Mouse (Mus musculus) Patski (cell line): ENCODE data around the gene Snrnp40. TPM values are rescaled to one million over a fixed set of nuclear protein-coding genes. Genes with fewer than 3 reads are reported as not detected.

Source experiments
- ATAC-seq: fragments of 100-300 bp; one replicate; pipeline ENCODE4 v1.8.0; 2021
- CTCF ChIA-PET: fragments of 350-600 bp; sonication (Branson Sonifier 250); formaldehyde crosslinking; loops from one replicate; lab custom pipeline; 2022; ENCODE audit warnings: inconsistent platforms; lab: Charles Lee
- POLR2A ChIA-PET: fragments of 350-600 bp; sonication (Branson Sonifier 250); formaldehyde crosslinking; loops from one replicate; lab custom pipeline; 2022; ENCODE audit warnings: antibody characterized with exemption, inconsistent platforms; lab: Charles Lee
- DNase-seq: peaks from one replicate; pipeline ENCODE4 v3.0.0-alpha.2; 2011; ENCODE audit warnings: low read depth, low spot score
- H3K27me3 ChIP-seq: fragments of 371-371 bp; one replicate; pipeline ENCODE4 v1.5.1; 2021
- CTCF ChIP-seq: fragments of 100-300 bp; IDR thresholded peaks from one replicate; pipeline ENCODE4 v1.5.1; 2021
- in situ Hi-C: fragments of 300-500 bp; cut with MboI; formaldehyde crosslinking; loops from 3 replicates; pipeline ENCODE4 v1.11.1; 2018; ENCODE audit warnings: low pct_unique_long_range_greater_than_20kb, mixed read lengths
- polyA plus RNA-seq: library from polyadenylated mRNA; unstranded; gene quantifications from one replicate; pipeline ENCODE4 v1.2.3, GENCODE M21; 2021

Gene Snrnp40
- polyA plus RNA-seq, 1 experiment from 2014 or later: 26.6 TPM

- POLR2A ChIA-PET: no interaction called here
- ATAC-seq: no peak
These were observed 17.6 kb downstream of the Snrnp40 start for GRCm38 (mm10) chr4:130377500-130377899.

GRCm38 (mm10) chr4:130379181-130379580, 19.2 kb downstream of the Snrnp40 start:
- no peak for TF ChIP-seq CTCF
- no peak for ATAC-seq
- no peak for DNase-seq
- H3K27me3 ChIP-seq: no peaks in the 10 kb centered on the region
- POLR2A ChIA-PET: no interaction called here
- CTCF ChIA-PET: interaction anchor here (0.9 to 1.8 kb wide), 3 partner anchors 14 to 195 kb away, joined by 3 to 5 read pairs (median 4); no protein-coding TSS in a partner anchor
- in situ Hi-C loops: no loop called here

More at GRCm38 (mm10) chr4:130377500-130377899, 17.6 kb downstream of the Snrnp40 start:
- CTCF ChIA-PET: interaction anchor here (1.0 to 1.2 kb wide), 3 partner anchors 17 to 178 kb away, joined by 3 to 4 read pairs (median 3); partner anchors contain the start of genes Snrnp40 and Zcchc17
- in situ Hi-C loops: no loop called here
- no peak for DNase-seq
- TF ChIP-seq CTCF: no peak
- H3K27me3 ChIP-seq: no peaks in the 10 kb centered on the region

GRCm38 (mm10) chr4:130380418-130380817, 20.5 kb downstream of the Snrnp40 start:
- POLR2A ChIA-PET: no interaction called here
- CTCF ChIA-PET: interaction anchor here (0.9 to 1.8 kb wide), 3 partner anchors 11 to 191 kb away, joined by 3 to 4 read pairs (median 3); no protein-coding TSS in a partner anchor
- in situ Hi-C loops: no loop called here
- no peak for TF ChIP-seq CTCF
- ATAC-seq: no peak
- DNase-seq: no peak
- no peaks in the 10 kb centered on the region for H3K27me3 ChIP-seq

- no peak for DNase-seq
- no peak for ATAC-seq
These were observed 27.3 kb downstream of the Snrnp40 start for GRCm38 (mm10) chr4:130387256-130387655.

GRCm38 (mm10) chr4:130389496-130389895, 29.6 kb downstream of the Snrnp40 start:
- POLR2A ChIA-PET: interaction anchor here (0.6 to 1.1 kb wide), 2 partner anchors 16 to 189 kb away, joined by 3 read pairs; no protein-coding TSS in a partner anchor
- H3K27me3 ChIP-seq: no peaks in the 10 kb centered on the region
- TF ChIP-seq CTCF: no peak
- in situ Hi-C loops: no loop called here
- ATAC-seq: no peak
- peak; percentile 70 for DNase-seq
- CTCF ChIA-PET: no interaction called here

More at GRCm38 (mm10) chr4:130387256-130387655, 27.3 kb downstream of the Snrnp40 start:
- POLR2A ChIA-PET: no interaction called here
- H3K27me3 ChIP-seq: no peaks in the 10 kb centered on the region
- CTCF ChIA-PET: no interaction called here
- in situ Hi-C loops: no loop called here
- no peak for TF ChIP-seq CTCF

GRCm38 (mm10) chr4:130389927-130390326, 30.0 kb downstream of the Snrnp40 start:
- CTCF ChIA-PET: no interaction called here
- POLR2A ChIA-PET: no interaction called here
- TF ChIP-seq CTCF: no peak
- H3K27me3 ChIP-seq: no peaks in the 10 kb centered on the region
- DNase-seq (no peak), ATAC-seq (no peak)
- in situ Hi-C loops: no loop called here

- POLR2A ChIA-PET: interaction anchor here (0.5 kb wide), 1 partner anchor 158 kb away, joined by 10 read pairs; no protein-coding TSS in a partner anchor
- in situ Hi-C loops: no loop called here
- ATAC-seq (no peak), DNase-seq (no peak)
- CTCF ChIA-PET: interaction anchor here (0.8 kb wide), 1 partner anchor 11 kb away, joined by 3 read pairs; no protein-coding TSS in a partner anchor
- no peak for TF ChIP-seq CTCF
- H3K27me3 ChIP-seq: no peaks in the 10 kb centered on the region
These were observed 31.3 kb downstream of the Snrnp40 start for GRCm38 (mm10) chr4:130391265-130391664.

Other genes starting within 250 kb of the Snrnp40 start
- 0.23 TPM for gene Hcrtr1, start 220.8 kb upstream of the Snrnp40 start, polyA plus RNA-seq
- gene Tinagl1, start 185.0 kb upstream of the Snrnp40 start, polyA plus RNA-seq: 506 TPM
- 0.03 TPM for gene Gm853, start 137.7 kb upstream of the Snrnp40 start, polyA plus RNA-seq
- 77.5 TPM for gene Serinc2, start 80.9 kb upstream of the Snrnp40 start, polyA plus RNA-seq
- gene Fabp3, start 51.5 kb upstream of the Snrnp40 start, polyA plus RNA-seq: 0.23 TPM
- gene Gm10570, start 51.5 kb upstream of the Snrnp40 start, polyA plus RNA-seq: not detected
- 16.8 TPM for gene Zcchc17, start 189 bp upstream of the Snrnp40 start, polyA plus RNA-seq
- 8.1 TPM for gene Nkain1, start 214.0 kb downstream of the Snrnp40 start, polyA plus RNA-seq